Mouse (Mus musculus) small intestine, adult 2 months (tissue): Measurements from ENCODE around the gene Itih5.

Source experiments
- CTCF ChIP-seq: fragments of 200-500 bp; IDR thresholded peaks from 2 replicates; pipeline ENCODE4 v1.5.1; 2012; ENCODE audit warnings: low read depth, mild to moderate bottlenecking, control low read depth, inconsistent platforms, low read length, moderate library complexity, mixed read lengths; ENCODE audit not compliant: insufficient replicate concordance, insufficient read length; ENCODE audit errors: extremely low read depth
- POLR2A ChIP-seq: fragments of 200-500 bp; IDR thresholded peaks from 2 replicates; pipeline ENCODE4 v1.6.1; 2012; ENCODE audit warnings: low read depth, mild to moderate bottlenecking, control low read depth, inconsistent platforms, low read length, moderate library complexity

DNA sequence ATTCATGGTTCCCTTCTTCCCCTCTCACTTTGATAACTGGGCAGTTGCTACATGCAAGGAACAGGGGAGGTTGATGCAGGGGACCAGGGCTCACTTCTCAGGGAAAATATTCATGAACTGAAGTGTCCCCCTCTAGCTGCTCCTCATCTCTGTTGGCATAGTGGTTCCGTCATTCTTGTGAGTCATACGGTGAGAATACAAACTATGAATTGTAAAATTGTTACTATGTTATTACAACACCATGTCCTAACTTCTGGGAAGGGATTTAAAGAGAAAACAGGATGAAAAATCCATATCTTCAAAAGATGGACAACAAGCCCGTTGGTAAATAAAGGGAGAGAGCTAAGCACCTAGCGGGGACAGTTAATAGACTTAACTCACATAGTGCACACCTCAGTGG, 22.1 kb upstream of the Itih5 start, which contains the start of gene Itih2:
- no peak for TF ChIP-seq POLR2A
- no peak for TF ChIP-seq CTCF
